Mouse (Mus musculus): ENCODE data around the gene Gal3st4. TPM values are rescaled to one million over a fixed set of nuclear protein-coding genes. Genes with fewer than 3 reads are reported as not detected.

The Gal3st4 gene
- under 1 TPM; 0.51 to 0.55 TPM for total RNA-seq (2021)
- long read RNA-seq, experiment 1, result 0 reads
- long read RNA-seq, experiment 2, result 0 reads

- DNase-seq, result peak; percentile 57
- intact Hi-C loops (cut with DNase I; ENCODE audit: low total_unique reads), result no loop called here
Observed at GRCm38 (mm10) chr5:138272409-138272923, at the start of gene Gal3st4. TSS of gene Gal3st4 (minus strand) at chr5:138272840.

GRCm38 (mm10) chr5:138312795-138313194, 40.2 kb upstream of the Gal3st4 start:
- DNase-seq, result no peak
- intact Hi-C loops (cut with DNase I; ENCODE audit: low total_unique reads), result no loop called here

GRCm38 (mm10) chr5:138299613-138300012, 27.0 kb upstream of the Gal3st4 start:
- intact Hi-C loops (cut with DNase I; ENCODE audit: low total_unique reads), result no loop called here
- DNase-seq, result no peak

- no peak for DNase-seq
- intact Hi-C loops (cut with DNase I; ENCODE audit: low total_unique reads), result no loop called here
Observed at GRCm38 (mm10) chr5:138294158-138294557, 21.5 kb upstream of the Gal3st4 start.

GRCm38 (mm10) chr5:138291638-138292037, 19.0 kb upstream of the Gal3st4 start:
- no peak for DNase-seq
- intact Hi-C loops (cut with DNase I; ENCODE audit: low total_unique reads), result no loop called here

GRCm38 (mm10) chr5:138287861-138288260, 15.2 kb upstream of the Gal3st4 start:
- intact Hi-C loops (cut with DNase I; ENCODE audit: low total_unique reads), result no loop called here
- no peak for DNase-seq

- intact Hi-C loops (cut with DNase I; ENCODE audit: low total_unique reads), result no loop called here
- no peak for DNase-seq
Observed at GRCm38 (mm10) chr5:138283540-138283939, 10.9 kb upstream of the Gal3st4 start.

GRCm38 (mm10) chr5:138281798-138282197, 9.2 kb upstream of the Gal3st4 start:
- intact Hi-C loops (cut with DNase I; ENCODE audit: low total_unique reads), result no loop called here
- no peak for DNase-seq

GRCm38 (mm10) chr5:138280829-138281228, 8.2 kb upstream of the Gal3st4 start:
- no peak for DNase-seq
- intact Hi-C loops (cut with DNase I; ENCODE audit: low total_unique reads), result no loop called here

- intact Hi-C loops (cut with DNase I; ENCODE audit: low total_unique reads), result no loop called here
- DNase-seq, result no peak
Observed at GRCm38 (mm10) chr5:138280425-138280768, 7.8 kb upstream of the Gal3st4 start.

- DNase-seq, result peak; percentile 84
- intact Hi-C loops (cut with DNase I; ENCODE audit: low total_unique reads), result no loop called here
Observed at GRCm38 (mm10) chr5:138279585-138280424, 7.2 kb upstream of the Gal3st4 start, which contains the start of the genes Gm43720, Gpc2 and Stag3. TSS of gene Gm43720 (minus strand) at chr5:138279958. TSS of gene Gpc2 (minus strand) at chr5:138280005. TSS of gene Stag3 (plus strand) at chr5:138280240.

GRCm38 (mm10) chr5:138277994-138278393, 5.4 kb upstream of the Gal3st4 start:
- intact Hi-C loops (cut with DNase I; ENCODE audit: low total_unique reads), result no loop called here
- DNase-seq, result no peak

- no peak for DNase-seq
- intact Hi-C loops (cut with DNase I; ENCODE audit: low total_unique reads), result no loop called here
Observed at GRCm38 (mm10) chr5:138275216-138276050, 2.8 kb upstream of the Gal3st4 start.

GRCm38 (mm10) chr5:138274186-138274585, 1.5 kb upstream of the Gal3st4 start:
- no peak for DNase-seq
- intact Hi-C loops (cut with DNase I; ENCODE audit: low total_unique reads), result no loop called here

- no peak for DNase-seq
- intact Hi-C loops (cut with DNase I; ENCODE audit: low total_unique reads), result no loop called here
Observed at GRCm38 (mm10) chr5:138271232-138271631, 1.4 kb downstream of the Gal3st4 start.

- intact Hi-C loops (cut with DNase I; ENCODE audit: low total_unique reads), result no loop called here
- DNase-seq, result no peak
Observed at GRCm38 (mm10) chr5:138268980-138269379, 3.7 kb downstream of the Gal3st4 start.

GRCm38 (mm10) chr5:138267114-138267513, 5.5 kb downstream of the Gal3st4 start:
- no peak for DNase-seq
- intact Hi-C loops (cut with DNase I; ENCODE audit: low total_unique reads), result no loop called here

- no peak for DNase-seq
- intact Hi-C loops (cut with DNase I; ENCODE audit: low total_unique reads), result no loop called here
Observed at GRCm38 (mm10) chr5:138265712-138266111, 6.9 kb downstream of the Gal3st4 start.

- no peak for DNase-seq
- intact Hi-C loops (cut with DNase I; ENCODE audit: low total_unique reads), result no loop called here
Observed at GRCm38 (mm10) chr5:138264207-138264578, 8.4 kb downstream of the Gal3st4 start.

All from gastrocnemius, postnatal 14 days (tissue).